Mouse (Mus musculus) neural tube, embryonic 13.5 days (tissue): ENCODE data around the gene Sh3bp1. TPM values are rescaled to one million over a fixed set of nuclear protein-coding genes. Genes with fewer than 3 reads are reported as not detected.

Source experiments
- ATAC-seq: fragments of 200-750 bp; cut with Nextera tagmentation; 2 replicates; pipeline ENCODE4 v1.8.0; 2017; ENCODE audit warnings: low read depth, mild to moderate bottlenecking, moderate TSS enrichment, moderate library complexity
- H3K27ac ChIP-seq: fragments of 300-500 bp; sonication (generic); replicated peaks from 2 replicates; pipeline ENCODE4 v1.5.1; 2015; ENCODE audit warnings: moderate library complexity, mild to moderate bottlenecking, inconsistent platforms
- H3K27me3 ChIP-seq: fragments of 300-500 bp; sonication (generic); 2 replicates; pipeline ENCODE4 v1.6.1; 2015; ENCODE audit warnings: mild to moderate bottlenecking, inconsistent platforms
- H3K36me3 ChIP-seq: fragments of 300-500 bp; sonication (generic); 2 replicates; pipeline ENCODE4 v1.6.1; 2015; ENCODE audit warnings: mild to moderate bottlenecking, inconsistent platforms
- H3K4me1 ChIP-seq: fragments of 300-500 bp; sonication (generic); replicated peaks from 2 replicates; pipeline ENCODE4 v1.6.1; 2015; ENCODE audit warnings: inconsistent platforms
- H3K4me2 ChIP-seq: fragments of 300-500 bp; sonication (generic); 2 replicates; pipeline ENCODE4 v1.6.1; 2015; ENCODE audit warnings: inconsistent platforms, mild to moderate bottlenecking, moderate library complexity
- H3K4me3 ChIP-seq: fragments of 300-500 bp; sonication (generic); 2 replicates; pipeline ENCODE4 v1.5.1; 2015; ENCODE audit warnings: mild to moderate bottlenecking, inconsistent platforms
- H3K9ac ChIP-seq: fragments of 300-500 bp; sonication (generic); 2 replicates; pipeline ENCODE4 v1.6.1; 2015; ENCODE audit warnings: moderate library complexity, mild to moderate bottlenecking, inconsistent platforms
- H3K9me3 ChIP-seq: fragments of 300-500 bp; sonication (generic); 2 replicates; pipeline ENCODE4 v1.6.1; 2016; ENCODE audit warnings: inconsistent platforms
- WGBS: fragments of 180-500 bp; shearing (Covaris S2); methylation state at CpG from one replicate; pipeline ENCODE4 v1.1.7; 2015; 5-methylcytosine and 5-hydroxymethylcytosine counted together
- microRNA-seq: library from miRNA; unstranded; fragments of <30 nt; microRNA quantifications from one replicate; pipeline ENCODE4, GENCODE M21; 2016
- polyA plus RNA-seq: library from polyadenylated mRNA; unstranded; fragments of >200 nt; fragmentation: Nextera tagmentation; extraction: Ambion mirVana; gene quantifications from 2 replicates; pipeline ENCODE4 v1.2.1, GENCODE M21; 2015

The Sh3bp1 gene
- polyA plus RNA-seq, 1 experiment from 2014 or later, result 6.2 TPM

DNA sequence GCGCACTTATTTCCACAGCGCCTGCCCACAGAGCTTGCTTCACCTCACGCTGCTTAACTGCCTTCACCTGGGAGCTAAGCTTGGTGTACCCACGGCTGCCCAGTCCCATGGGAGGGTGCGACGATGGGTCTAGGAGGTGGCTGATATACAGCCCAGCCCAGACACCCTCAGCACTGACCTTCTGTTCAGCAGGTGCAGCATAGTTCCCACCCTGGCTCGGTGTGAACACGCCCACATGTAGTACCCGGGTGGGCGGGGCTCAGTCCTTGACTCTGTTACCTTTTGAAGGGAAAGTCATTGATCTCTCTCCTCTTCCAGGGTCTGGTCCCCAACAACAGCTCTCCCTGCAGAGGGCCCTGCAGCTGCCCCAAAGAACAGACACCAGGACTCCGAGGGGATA, 60.0 kb downstream of the Sh3bp1 start:
- H3K27ac ChIP-seq, result no peak overlapping the region
- ATAC-seq, result no peak; the same call in 1 of the 2 replicates
- no peak overlapping the region for H3K9ac ChIP-seq
- no peak overlapping the region for H3K4me2 ChIP-seq
- H3K27me3 ChIP-seq, result no peaks in the 10 kb centered on the region
- H3K4me3 ChIP-seq, result no peak overlapping the region
- H3K9me3 ChIP-seq, result no peaks in the 10 kb centered on the region
- peaks cover 5% of the 10 kb centered on the region for H3K4me1 ChIP-seq
- 85% methylated on average over 11 of the region's 11 CpGs for WGBS
- peaks cover 70% of the 10 kb centered on the region for H3K36me3 ChIP-seq

DNA sequence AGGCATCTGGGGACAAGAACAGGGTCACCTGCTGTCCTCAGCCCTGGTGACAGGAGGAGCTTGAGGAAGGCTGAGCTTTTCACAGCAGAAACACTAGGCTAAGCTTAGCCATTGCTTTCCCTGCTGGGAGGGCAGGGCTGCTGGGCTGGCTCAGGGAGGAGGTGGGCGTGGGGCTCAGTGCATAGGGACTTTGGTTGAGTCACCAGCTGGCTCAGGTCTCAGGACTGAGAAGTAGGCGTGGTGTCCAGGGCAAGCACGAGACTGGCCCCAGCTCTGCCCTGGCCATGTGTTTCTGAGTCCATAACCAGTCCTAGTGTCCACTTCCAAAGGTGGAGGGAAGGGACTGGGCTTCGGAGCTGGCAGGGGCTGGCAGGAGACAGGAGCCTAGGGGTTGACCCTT, 60.5 kb downstream of the Sh3bp1 start:
- H3K36me3 ChIP-seq, result peaks cover 68% of the 10 kb centered on the region
- H3K4me1 ChIP-seq, result peaks cover 5% of the 10 kb centered on the region
- no peaks in the 10 kb centered on the region for H3K9me3 ChIP-seq
- ATAC-seq, result no peak
- H3K4me2 ChIP-seq, result no peak overlapping the region
- no peak overlapping the region for H3K27ac ChIP-seq
- 82% methylated on average over 4 of the region's 4 CpGs for WGBS
- H3K4me3 ChIP-seq, result no peak overlapping the region
- no peaks in the 10 kb centered on the region for H3K27me3 ChIP-seq
- no peak overlapping the region for H3K9ac ChIP-seq

Small RNAs within 50 kb of the gene (microRNA-seq; reads per million reads assigned to microRNA genes)
- not detected for gene Mir6955

Other genes with a start within 250 kb of the Sh3bp1 start
- 5.5 and 6.0 TPM in 2 replicates for gene Elfn2, start 181.0 kb upstream of the Sh3bp1 start, polyA plus RNA-seq
- gene Mfng, start 126.3 kb upstream of the Sh3bp1 start, polyA plus RNA-seq, result 34.2 and 34.4 TPM in 2 replicates
- 1.7 and 2.0 TPM in 2 replicates for gene Card10, start 96.7 kb upstream of the Sh3bp1 start, polyA plus RNA-seq
- gene Cdc42ep1, start 57.1 kb upstream of the Sh3bp1 start, polyA plus RNA-seq, result 11.5 and 13.7 TPM in 2 replicates
- not detected in 2 replicates for gene Lgals2, start 44.2 kb upstream of the Sh3bp1 start, polyA plus RNA-seq
- gene Gga1, start 22.6 kb upstream of the Sh3bp1 start, polyA plus RNA-seq, result 44.0 and 51.0 TPM in 2 replicates
- 0.37 TPM in 1 of 2 replicates, not detected in the other for gene Gm49510, start 101 bp upstream of the Sh3bp1 start, polyA plus RNA-seq
- gene Pdxp, start 14.2 kb downstream of the Sh3bp1 start, polyA plus RNA-seq, result 46.3 and 53.6 TPM in 2 replicates
- 273 and 356 TPM in 2 replicates for gene Lgals1, start 27.0 kb downstream of the Sh3bp1 start, polyA plus RNA-seq
- 57.1 and 60.8 TPM in 2 replicates for gene Nol12, start 35.2 kb downstream of the Sh3bp1 start, polyA plus RNA-seq
- gene Triobp, start 48.0 kb downstream of the Sh3bp1 start, polyA plus RNA-seq, result 33.4 and 40.1 TPM in 2 replicates
- 275 and 287 TPM in 2 replicates for gene H1f0, start 128.7 kb downstream of the Sh3bp1 start, polyA plus RNA-seq
- gene Galr3, start 142.1 kb downstream of the Sh3bp1 start, polyA plus RNA-seq, result not detected in 2 replicates
- gene Ankrd54, start 163.1 kb downstream of the Sh3bp1 start, polyA plus RNA-seq, result 46.5 and 52.9 TPM in 2 replicates
- 185 and 196 TPM in 2 replicates for gene Eif3l, start 175.4 kb downstream of the Sh3bp1 start, polyA plus RNA-seq
- 10.4 and 11.2 TPM in 2 replicates for gene Micall1, start 209.1 kb downstream of the Sh3bp1 start, polyA plus RNA-seq
- 259 and 278 TPM in 2 replicates for gene Polr2f, start 241.2 kb downstream of the Sh3bp1 start, polyA plus RNA-seq
- gene 1700088E04Rik, start 241.5 kb downstream of the Sh3bp1 start, polyA plus RNA-seq, result 12.4 and 13.1 TPM in 2 replicates